Mouse (Mus musculus) midbrain, postnatal 0 days (tissue): Measurements from ENCODE around the gene Abcb4. TPM values are rescaled to one million over a fixed set of nuclear protein-coding genes. Genes with fewer than 3 reads are reported as not detected.
"Not testable (repeated sequence)": the region's sequence is repeated elsewhere in the genome, so short reads cannot be mapped to it uniquely, and the experiment has no call there.

Experiments
- ATAC-seq: fragments of 200-750 bp; cut with Nextera tagmentation; 2 replicates; pipeline ENCODE4 v1.8.0; 2017; ENCODE audit warnings: moderate number of reproducible peaks, mild to moderate bottlenecking, moderate TSS enrichment, moderate library complexity; ENCODE audit not compliant: low FRiP score
- DNase-seq: peaks from one replicate; pipeline ENCODE4 v3.0.0-alpha.2; 2015; ENCODE audit warnings: low spot score
- H3K27ac ChIP-seq: fragments of 300-500 bp; sonication (generic); 2 replicates; pipeline ENCODE4 v1.5.1; 2014; ENCODE audit warnings: low read depth, mild to moderate bottlenecking, low read length, mixed read lengths
- H3K27me3 ChIP-seq: fragments of 300-500 bp; sonication (generic); 2 replicates; pipeline ENCODE4 v1.6.1; 2014; ENCODE audit warnings: low read length, control low read depth, mixed read lengths; ENCODE audit not compliant: insufficient read depth
- H3K36me3 ChIP-seq: fragments of 300-500 bp; sonication (generic); 2 replicates; pipeline ENCODE4 v1.6.1; 2014; ENCODE audit warnings: low read length, control low read depth, mixed read lengths; ENCODE audit not compliant: insufficient read depth
- H3K4me1 ChIP-seq: fragments of 300-500 bp; sonication (generic); 2 replicates; pipeline ENCODE4 v1.6.1; 2014; ENCODE audit warnings: mild to moderate bottlenecking, control low read depth, antibody characterized with exemption, low read length, mixed read lengths; ENCODE audit not compliant: insufficient read depth
- H3K4me2 ChIP-seq: fragments of 300-500 bp; sonication (generic); 2 replicates; pipeline ENCODE4 v1.6.1; 2014; ENCODE audit warnings: low read depth, mild to moderate bottlenecking, low read length, mixed read lengths; ENCODE audit not compliant: poor library complexity, severe bottlenecking
- H3K4me3 ChIP-seq: fragments of 300-500 bp; sonication (generic); 2 replicates; pipeline ENCODE4 v1.5.1; 2014; ENCODE audit warnings: low read depth, mild to moderate bottlenecking, low read length, moderate library complexity
- H3K9ac ChIP-seq: fragments of 300-500 bp; sonication (generic); replicated peaks from 2 replicates; pipeline ENCODE4 v1.6.1; 2014; ENCODE audit warnings: mild to moderate bottlenecking, low read length, moderate library complexity, mixed read lengths; ENCODE audit not compliant: poor library complexity, severe bottlenecking
- H3K9me3 ChIP-seq: fragments of 300-500 bp; sonication (generic); 2 replicates; pipeline ENCODE4 v1.6.1; 2016; ENCODE audit warnings: low read length, control low read depth
- CTCF ChIP-seq: IDR thresholded peaks from 2 replicates; pipeline ENCODE4 v1.5.1; 2016; ENCODE audit warnings: antibody characterized with exemption, mild to moderate bottlenecking
- WGBS: fragments of 180-500 bp; shearing (Covaris S2); extraction: QIAGEN DNeasy Blood & Tissue Kit; methylation state at CpG from one replicate; pipeline ENCODE4 v1.1.7; 2014; 5-methylcytosine and 5-hydroxymethylcytosine counted together
- polyA plus RNA-seq: library from polyadenylated mRNA; unstranded; fragments of >200 nt; fragmentation: Nextera tagmentation; extraction: Ambion mirVana; gene quantifications from 2 replicates; pipeline ENCODE4 v1.2.1, GENCODE M21; 2015
- total RNA-seq: library from RNA; depleted of rRNA; stranded (reverse); fragments of >200 nt; gene quantifications from 2 replicates; pipeline ENCODE4 v1.2.3, GENCODE M21; 2014; rRNA removed

The Abcb4 gene
- total RNA-seq (0.85 and 1.5 TPM in 2 replicates), polyA plus RNA-seq (0.77 and 1.2 TPM in 2 replicates)

- ATAC-seq, result peak; percentile 90
- H3K4me2 ChIP-seq, result peak within 1 kb of the TSS; percentile 96
- under 1% methylated on average over 54 of the region's 65 CpGs for WGBS
- peak within 1 kb of the TSS; percentile 52 for H3K4me3 ChIP-seq
- H3K9ac ChIP-seq, result peak within 1 kb of the TSS; percentile 51; the same call in 1 of the 2 replicates
- peak; percentile 50 for DNase-seq
- TF ChIP-seq CTCF, result peak; percentile 54
- H3K4me1 ChIP-seq, result no peaks in the 10 kb centered on the region
- no peaks in the 10 kb centered on the region for H3K36me3 ChIP-seq
- no peaks in the 10 kb centered on the region for H3K27me3 ChIP-seq
- no peak within 1 kb of the TSS for H3K27ac ChIP-seq
- H3K9me3 ChIP-seq, result no peaks in the 10 kb centered on the region
Measured at GRCm38 (mm10) chr5:8893300-8894103, at the start of gene Abcb4. Gene Abcb4 (plus strand): TSS chr5:8893717.

GRCm38 (mm10) chr5:8848607-8849575 lies 44.6 kb upstream of the Abcb4 start:
- not testable (repeated sequence) for H3K4me1 ChIP-seq, H3K36me3 ChIP-seq, H3K9me3 ChIP-seq, H3K27ac ChIP-seq, DNase-seq, H3K4me2 ChIP-seq, ATAC-seq, H3K27me3 ChIP-seq, H3K4me3 ChIP-seq, H3K9ac ChIP-seq
- WGBS, result 20% methylated on average over 4 of the region's 9 CpGs

- Histone ChIP-seq H3K27ac (no peak overlapping the region), H3K9me3 (no peaks in the 10 kb centered on the region), H3K9ac (no peak overlapping the region), H3K4me1 (no peaks in the 10 kb centered on the region), H3K27me3 (no peaks in the 10 kb centered on the region), H3K4me2 (no peak overlapping the region), H3K36me3 (no peaks in the 10 kb centered on the region), H3K4me3 (no peak overlapping the region)
- ATAC-seq (no peak), DNase-seq (no peak)
- WGBS, result 58% methylated on average over 4 of the region's 4 CpGs
- TF ChIP-seq CTCF, result no peak
Measured at GRCm38 (mm10) chr5:8850851-8851250, 42.7 kb upstream of the Abcb4 start.

- no peak overlapping the region for H3K27ac ChIP-seq
- no peak for ATAC-seq
- no peaks in the 10 kb centered on the region for H3K9me3 ChIP-seq
- no peaks in the 10 kb centered on the region for H3K27me3 ChIP-seq
- H3K4me3 ChIP-seq, result no peak overlapping the region
- no peaks in the 10 kb centered on the region for H3K36me3 ChIP-seq
- TF ChIP-seq CTCF, result no peak
- H3K4me2 ChIP-seq, result no peak overlapping the region
- 87% methylated on average over 6 of the region's 6 CpGs for WGBS
- no peaks in the 10 kb centered on the region for H3K4me1 ChIP-seq
- no peak overlapping the region for H3K9ac ChIP-seq
- DNase-seq, result no peak
Measured at GRCm38 (mm10) chr5:8857201-8857600, 36.3 kb upstream of the Abcb4 start.

GRCm38 (mm10) chr5:8861811-8862210 lies 31.7 kb upstream of the Abcb4 start:
- H3K36me3 ChIP-seq, result no peaks in the 10 kb centered on the region
- H3K4me2 ChIP-seq, result no peak overlapping the region
- WGBS, result 69% methylated on average over 1 of the region's 1 CpGs
- H3K9ac ChIP-seq, result no peak overlapping the region
- H3K27ac ChIP-seq, result no peak overlapping the region
- H3K4me1 ChIP-seq, result no peaks in the 10 kb centered on the region
- no peaks in the 10 kb centered on the region for H3K9me3 ChIP-seq
- ATAC-seq, result no peak
- no peak for TF ChIP-seq CTCF
- H3K4me3 ChIP-seq, result no peak overlapping the region
- H3K27me3 ChIP-seq, result no peaks in the 10 kb centered on the region
- DNase-seq, result no peak
